Mouse (Mus musculus) large intestine, adult 2 months (tissue): ENCODE measurements around the gene Gucy2c. TPM values are rescaled to one million over a fixed set of nuclear protein-coding genes. Genes with fewer than 3 reads are reported as not detected.
"Not testable (repeated sequence)": the region's sequence is repeated elsewhere in the genome, so short reads cannot be mapped to it uniquely, and the experiment has no call there.

Experiments
- DNase-seq: peaks from one replicate; pipeline ENCODE4 v3.0.0-alpha.2; 2012; ENCODE audit warnings: low read depth, low spot score
- WGBS: fragments of 180-500 bp; shearing (Covaris S2); methylation state at CpG from one replicate; pipeline ENCODE4 v1.1.7; 2018; 5-methylcytosine and 5-hydroxymethylcytosine counted together
- polyA plus RNA-seq: library from polyadenylated mRNA; depleted of rRNA; stranded (reverse); fragments of >200 nt; gene quantifications from 2 replicates; pipeline ENCODE4 v1.2.3, GENCODE M21; 2012

Gucy2c gene
- polyA plus RNA-seq, 1 experiment = 75.9 TPM

GRCm38 (mm10) chr6:136804705-136805408 lies 23.3 kb upstream of the Gucy2c start:
- 7% methylated on average over 9 of the region's 9 CpGs for WGBS
- DNase-seq = no peak

DNA sequence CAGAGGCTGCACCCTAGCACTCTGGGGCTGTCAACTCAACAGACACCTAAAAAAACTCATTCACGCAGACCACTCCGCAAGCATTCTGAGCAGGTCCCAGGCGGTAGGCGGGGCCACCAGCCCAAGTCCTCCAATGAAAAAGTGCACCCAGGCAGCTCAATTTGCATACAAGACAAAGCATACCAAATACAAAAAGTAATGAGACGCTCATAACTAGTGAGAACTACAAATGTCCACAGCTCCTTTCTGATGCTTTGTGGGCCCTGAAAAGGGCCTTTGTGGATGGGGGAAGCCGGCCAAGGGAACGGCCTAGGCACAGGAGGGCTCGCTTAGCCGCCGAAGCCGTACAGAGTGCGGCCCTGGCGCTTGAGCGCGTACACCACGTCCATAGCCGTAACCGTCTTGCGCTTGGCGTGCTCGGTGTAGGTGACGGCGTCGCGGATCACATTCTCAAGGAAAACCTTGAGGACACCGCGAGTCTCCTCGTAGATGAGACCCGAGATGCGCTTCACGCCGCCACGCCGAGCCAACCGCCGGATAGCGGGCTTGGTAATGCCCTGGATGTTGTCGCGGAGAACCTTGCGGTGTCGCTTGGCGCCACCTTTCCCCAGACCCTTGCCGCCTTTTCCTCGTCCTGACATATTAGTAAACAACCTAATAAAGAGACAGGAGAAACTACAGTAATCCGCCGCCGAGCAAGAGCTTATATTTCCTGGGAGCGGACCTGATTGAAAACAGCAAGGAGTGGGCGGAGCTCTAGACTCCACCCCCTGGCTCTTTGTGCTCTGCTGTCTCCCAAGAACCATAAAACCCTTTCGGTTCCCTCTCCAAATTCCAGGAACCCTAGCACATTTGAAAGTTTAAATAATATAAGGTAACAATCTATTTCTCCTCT lies 22.4 kb upstream of the Gucy2c start, which contains the start of gene Hist4h4:
Gene Hist4h4, minus strand, starts transcription at position 677 of the 895 bp plus-strand sequence.
- DNase-seq = no peak
- WGBS = 2% methylated on average over 50 of the region's 50 CpGs

DNA sequence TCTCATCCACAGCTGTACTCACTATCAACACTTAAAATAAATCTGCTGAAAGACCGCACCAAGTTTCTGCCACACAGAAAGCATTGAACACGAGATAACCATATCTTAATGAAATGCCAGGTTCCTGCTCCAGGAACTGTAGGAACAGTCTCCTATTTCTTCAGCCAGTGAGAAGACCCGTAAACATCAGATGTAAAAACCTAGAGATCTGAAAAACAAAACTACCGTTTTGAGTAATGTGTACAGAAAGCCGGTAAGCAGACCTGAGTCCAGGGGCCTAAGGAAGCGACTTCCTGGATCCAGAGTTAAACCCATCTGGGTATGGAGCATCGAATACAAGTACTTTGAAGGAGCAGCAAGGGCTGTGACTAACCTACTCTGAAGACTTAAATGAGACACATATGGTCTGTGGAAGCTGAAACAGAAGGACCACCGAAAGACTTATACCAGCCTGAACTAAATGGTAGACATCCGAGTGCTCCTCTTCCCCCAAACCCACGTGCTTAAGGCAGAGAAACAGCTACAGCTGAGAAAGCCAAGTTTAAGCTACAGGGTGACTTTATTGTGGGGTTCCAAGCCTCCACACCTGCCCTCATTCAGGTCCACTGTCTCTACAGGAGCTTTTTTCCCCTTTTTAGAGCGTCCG lies 21.7 kb upstream of the Gucy2c start:
- DNase-seq = no peak
- WGBS = 9% methylated on average over 12 of the region's 12 CpGs

- no peak for DNase-seq
- WGBS = 82% methylated on average over 6 of the region's 6 CpGs
Observed at GRCm38 (mm10) chr6:136801274-136801673, 19.7 kb upstream of the Gucy2c start.

- DNase-seq = no peak
- WGBS = 92% methylated on average over 8 of the region's 8 CpGs
Observed at GRCm38 (mm10) chr6:136800710-136801109, 19.1 kb upstream of the Gucy2c start.

DNA sequence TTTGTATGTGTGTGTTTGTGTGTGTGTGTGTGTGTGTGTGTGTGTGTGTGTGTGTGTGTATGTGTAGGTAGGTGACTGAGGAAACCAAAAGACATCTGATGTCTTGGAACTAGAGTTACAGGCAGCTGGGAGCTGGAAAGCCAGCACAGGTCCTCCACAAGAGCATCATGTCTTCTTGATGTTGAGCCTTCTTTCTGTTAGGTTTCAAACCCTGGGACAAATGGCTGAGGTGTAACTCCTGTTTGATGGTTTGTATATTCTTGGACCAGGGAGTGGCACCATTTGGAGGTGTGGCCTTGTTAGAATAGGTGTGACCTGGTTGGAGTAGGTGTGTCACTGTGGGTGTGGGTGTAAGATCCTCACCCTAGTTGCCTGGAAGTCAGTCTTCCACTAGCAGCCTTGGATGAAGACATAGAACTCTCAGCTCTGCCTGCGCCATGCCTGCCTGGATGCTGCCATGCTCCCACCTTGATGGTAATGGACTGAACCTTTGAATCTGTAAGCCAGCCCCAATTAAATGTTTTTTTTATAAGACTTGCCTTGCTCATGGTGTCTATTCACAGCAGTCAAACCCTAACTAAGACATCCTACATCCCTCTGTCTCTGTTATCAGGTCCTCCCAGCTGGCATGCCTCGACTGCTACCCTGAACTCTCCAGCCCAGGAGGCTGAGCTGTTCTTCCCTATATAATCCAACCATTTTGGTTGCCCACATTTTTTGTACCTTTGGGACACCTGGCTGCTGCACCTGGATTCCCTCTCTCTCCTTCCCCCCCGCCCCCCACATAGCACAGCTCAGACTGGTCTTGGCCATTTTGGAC lies 16.5 kb upstream of the Gucy2c start:
- WGBS = 84% methylated on average over 3 of the region's 3 CpGs

DNA sequence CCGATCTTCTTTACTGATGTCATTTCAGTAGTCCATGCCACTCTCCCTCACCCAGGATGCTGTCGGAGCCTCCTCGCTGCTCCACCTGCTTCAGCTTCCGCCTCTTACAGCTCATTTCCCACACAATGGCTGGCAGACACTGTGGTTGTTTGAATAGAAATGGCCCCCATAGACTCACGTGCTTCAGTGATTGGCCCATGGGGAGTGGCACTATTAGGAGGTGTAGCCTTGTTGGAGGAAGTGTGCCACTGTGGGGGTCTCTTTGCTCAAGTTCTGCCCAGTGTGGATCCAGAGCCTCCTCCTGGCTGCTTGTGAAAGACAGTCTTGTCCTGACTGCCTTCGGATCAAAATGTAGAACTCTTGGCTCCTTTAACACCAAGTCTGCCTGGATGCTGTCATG lies 14.3 kb upstream of the Gucy2c start:
- DNase-seq = no peak
- WGBS = 65% methylated on average over 6 of the region's 6 CpGs

More for the DNA sequence above, 16.5 kb upstream of the Gucy2c start:
- not testable (repeated sequence) for DNase-seq

DNA sequence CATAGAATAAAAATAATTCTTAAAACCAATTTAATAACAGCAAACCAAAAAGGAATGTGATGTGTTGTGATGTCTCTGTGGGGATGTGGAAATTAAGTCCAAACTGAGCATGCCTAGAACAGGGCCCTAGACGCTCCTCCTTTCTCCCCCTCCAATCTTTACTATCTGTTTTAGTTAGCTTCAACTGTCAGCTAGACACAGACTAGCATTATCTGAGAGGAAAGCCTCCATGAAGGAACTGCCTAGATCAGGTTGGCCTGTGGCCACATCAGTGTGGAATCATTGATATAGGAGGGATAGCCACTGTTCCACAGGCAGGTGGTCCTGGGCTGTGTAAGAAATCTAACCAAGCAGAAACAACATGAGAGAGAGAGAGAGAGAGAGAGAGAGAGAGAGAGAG lies 13.5 kb upstream of the Gucy2c start:
- 68% methylated on average over 1 of the region's 1 CpGs for WGBS

DNA sequence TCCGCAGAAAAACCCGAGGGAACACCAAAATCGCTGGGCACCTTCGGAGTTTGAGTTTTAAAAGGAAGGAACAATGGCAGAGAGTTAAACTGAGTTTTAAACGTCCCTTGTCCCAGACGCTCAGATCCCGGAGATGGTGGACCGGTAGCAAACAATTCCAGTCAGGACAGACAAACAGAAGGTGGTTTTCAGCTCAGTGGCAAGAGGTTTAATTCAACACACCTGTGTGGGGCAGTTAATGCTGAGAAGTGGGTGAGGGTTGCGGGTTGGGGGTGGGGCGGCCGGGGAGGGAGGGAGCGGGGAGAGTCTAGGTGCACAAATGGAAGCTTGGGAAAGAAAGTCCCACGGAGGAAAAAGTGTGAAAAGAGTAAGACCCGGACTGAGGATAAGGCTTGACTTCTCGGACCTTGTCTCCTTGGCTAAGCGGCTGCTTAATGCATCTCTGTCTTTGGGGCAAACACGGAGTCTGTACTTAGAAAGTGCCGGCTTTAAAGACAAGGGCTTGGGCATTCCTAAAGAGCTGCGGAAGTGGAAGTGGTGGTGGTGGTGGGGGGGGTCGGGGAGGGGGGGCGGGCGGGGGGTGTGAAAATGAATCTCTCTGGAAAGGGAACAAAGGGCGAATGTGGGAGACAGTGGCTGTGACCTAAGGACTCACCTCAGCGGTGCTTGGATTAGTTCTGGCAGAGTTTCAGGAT lies 12.4 kb upstream of the Gucy2c start:
- no peak for DNase-seq
- 2% methylated on average over 23 of the region's 24 CpGs for WGBS

More for the DNA sequence above, 13.5 kb upstream of the Gucy2c start:
- DNase-seq = no peak

DNA sequence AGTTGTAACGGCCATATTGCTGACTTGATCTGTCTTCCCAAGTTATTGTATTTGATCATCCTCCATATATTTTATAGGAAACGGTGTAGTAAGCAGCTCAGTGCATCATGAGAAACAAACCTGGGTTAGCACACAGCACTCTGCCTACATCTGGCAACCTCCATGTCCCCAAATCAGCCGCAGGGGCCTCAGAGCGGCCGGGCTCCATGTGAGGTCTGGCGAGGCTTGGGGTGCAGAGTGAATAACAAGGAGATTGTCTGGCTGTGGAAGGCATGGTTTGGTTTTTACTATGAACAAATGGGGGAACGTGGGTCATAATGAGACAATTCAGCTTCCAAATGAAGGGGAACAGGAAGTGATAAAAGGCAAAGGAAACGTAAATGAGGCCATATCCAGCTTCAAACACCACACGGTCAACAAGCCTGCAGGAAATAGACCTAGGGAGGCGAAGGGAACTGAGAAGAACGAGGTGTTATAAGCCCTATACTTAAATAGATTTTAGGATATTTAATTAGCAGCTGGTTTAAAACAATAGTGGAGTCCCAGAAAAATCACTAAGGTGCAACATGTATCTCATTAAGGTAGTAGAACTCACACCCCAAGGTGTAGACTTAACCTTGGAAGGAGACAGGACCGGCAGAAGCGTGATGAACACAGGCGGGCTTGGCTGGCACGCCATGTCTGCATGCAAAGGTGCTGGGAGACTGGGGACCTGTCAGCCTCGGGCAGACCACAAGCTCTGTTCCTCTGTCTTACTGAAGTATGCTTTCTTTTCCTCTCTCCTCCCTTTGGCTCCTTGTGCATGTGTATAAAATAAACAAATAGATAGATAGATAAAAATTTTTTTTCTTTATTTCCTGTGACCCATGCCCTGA lies 11.6 kb upstream of the Gucy2c start:
- WGBS = 29% methylated on average over 16 of the region's 16 CpGs
- no peak for DNase-seq

DNA sequence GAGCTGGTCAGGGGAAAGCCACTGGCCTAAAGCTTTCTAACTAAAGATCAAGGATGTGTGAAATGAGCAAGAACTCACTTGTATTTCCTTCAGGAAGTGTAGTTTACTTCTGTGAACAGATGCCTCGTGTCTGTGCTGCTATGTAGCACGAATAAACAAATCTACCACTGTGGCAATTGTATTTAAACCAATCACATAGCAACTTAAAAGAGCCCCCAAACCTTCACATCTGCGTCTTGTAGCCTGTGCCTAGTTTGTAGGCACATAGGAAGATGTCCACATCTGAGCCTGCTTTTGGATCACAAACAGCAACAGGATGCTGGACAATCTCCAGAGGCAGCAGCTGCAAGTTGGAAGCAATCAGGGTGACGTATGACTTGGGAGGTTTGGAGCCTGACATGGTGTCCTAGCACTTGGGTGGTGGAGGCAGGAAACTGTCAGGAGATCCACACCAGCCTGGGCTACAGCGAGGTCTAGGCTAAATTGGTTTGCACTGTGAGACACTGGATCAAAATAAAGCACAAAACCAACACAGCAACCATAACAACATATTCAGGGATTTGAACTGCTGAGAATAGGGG lies 7.9 kb upstream of the Gucy2c start:
- 53% methylated on average over 5 of the region's 5 CpGs for WGBS
- DNase-seq = no peak

DNA sequence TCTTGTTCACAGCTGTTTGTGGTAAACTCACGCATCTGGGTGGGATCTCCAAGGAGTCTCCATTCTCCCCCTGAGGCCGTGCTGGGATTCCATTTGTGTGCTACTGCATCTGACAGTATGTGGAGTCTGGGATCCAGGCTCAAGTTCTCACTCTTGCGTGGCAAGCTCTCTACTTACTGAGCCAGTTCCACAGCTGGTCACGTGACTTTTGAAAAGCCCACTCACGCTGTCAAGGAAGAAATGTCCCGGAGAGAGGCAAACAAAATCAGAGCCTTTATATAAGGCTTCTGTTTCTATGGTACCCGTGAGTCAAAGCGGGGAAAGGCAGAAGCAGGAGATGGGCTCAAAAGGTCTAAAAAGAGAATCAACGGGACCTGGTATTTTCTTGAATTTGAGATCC lies 1.2 kb upstream of the Gucy2c start:
- DNase-seq = no peak
- 40% methylated on average over 9 of the region's 9 CpGs for WGBS

GRCm38 (mm10) chr6:136782146-136782545 lies 581 bp upstream of the Gucy2c start:
- 33% methylated on average over 12 of the region's 12 CpGs for WGBS
- no peak for DNase-seq

- DNase-seq = no peak
- WGBS = 30% methylated on average over 1 of the region's 1 CpGs
Observed at GRCm38 (mm10) chr6:136776392-136776791, 5.2 kb downstream of the Gucy2c start.

DNA sequence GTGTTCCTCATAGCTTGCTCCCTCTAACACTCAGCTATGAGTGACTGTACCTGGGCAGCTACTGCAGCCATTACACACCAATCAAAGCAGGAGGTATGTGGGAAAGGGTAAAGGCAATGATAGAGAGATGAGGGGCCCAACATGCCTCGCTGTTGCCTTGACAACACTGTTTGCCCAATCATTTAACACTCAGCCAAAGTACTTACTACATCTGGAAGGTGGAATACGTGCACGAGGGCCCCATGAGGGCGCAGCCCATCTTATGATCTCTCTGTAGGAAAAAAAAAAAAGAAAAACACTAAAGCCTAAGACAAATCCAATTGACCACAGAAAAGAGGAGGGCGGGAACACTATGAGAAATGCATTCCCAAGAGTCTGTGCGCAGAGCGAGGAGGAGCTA lies 11.7 kb downstream of the Gucy2c start:
- WGBS = 58% methylated on average over 7 of the region's 7 CpGs
- DNase-seq = no peak

- DNase-seq = no peak
- 85% methylated on average over 8 of the region's 8 CpGs for WGBS
Observed at GRCm38 (mm10) chr6:136769143-136769542, 12.4 kb downstream of the Gucy2c start.

DNA sequence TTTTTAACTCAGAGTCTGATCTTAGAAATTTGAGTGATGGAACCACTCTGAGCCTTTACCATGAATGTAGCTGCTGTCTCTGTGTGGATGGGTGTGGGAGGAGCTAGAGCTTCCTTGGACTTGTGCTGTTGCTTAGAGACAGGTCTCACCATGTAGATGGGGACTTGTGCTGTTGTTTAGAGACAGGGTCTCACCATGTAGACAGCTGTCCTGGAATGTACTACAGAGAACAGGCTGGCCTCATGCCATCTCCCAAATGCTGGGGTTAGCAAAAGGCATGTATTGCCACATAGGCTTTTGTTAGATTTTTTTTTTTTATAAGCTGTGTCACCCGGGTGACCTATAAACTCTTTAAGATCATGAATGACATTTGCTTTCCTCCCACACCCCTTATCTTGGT lies 17.7 kb downstream of the Gucy2c start:
- DNase-seq = no peak
- WGBS = 5% methylated on average over 1 of the region's 1 CpGs

GRCm38 (mm10) chr6:136750567-136750966 lies 31.0 kb downstream of the Gucy2c start:
- 89% methylated on average over 11 of the region's 11 CpGs for whole genome bisulfite sequencing
- no peak for DNase-seq
